Mouse (Mus musculus): ENCODE measurements around the gene Kif2a.
"Not testable (repeated sequence)": the region's sequence is repeated elsewhere in the genome, so short reads cannot be mapped to it uniquely, and the experiment has no call there.

The Kif2a gene

DNA sequence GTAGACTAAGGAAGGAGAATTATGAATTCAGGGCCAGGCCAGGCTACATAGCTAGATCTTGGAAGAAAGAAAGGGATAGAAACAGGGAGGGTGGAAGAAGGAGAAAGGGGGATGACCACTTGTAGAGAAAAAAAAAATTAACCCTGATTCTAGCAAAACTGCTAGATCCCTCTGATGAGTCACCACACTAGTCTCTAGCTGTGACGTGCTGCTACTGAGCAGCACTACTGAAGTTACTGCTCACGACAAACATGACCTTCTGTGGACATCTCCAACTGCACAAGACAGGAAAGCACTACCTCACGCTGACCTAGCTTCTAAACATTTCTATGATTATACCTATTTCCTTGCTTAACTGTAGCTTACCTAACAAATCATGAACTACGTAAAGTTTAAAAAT, 93.6 kb downstream of the Kif2a start:
- no peak for DNase-seq

DNA sequence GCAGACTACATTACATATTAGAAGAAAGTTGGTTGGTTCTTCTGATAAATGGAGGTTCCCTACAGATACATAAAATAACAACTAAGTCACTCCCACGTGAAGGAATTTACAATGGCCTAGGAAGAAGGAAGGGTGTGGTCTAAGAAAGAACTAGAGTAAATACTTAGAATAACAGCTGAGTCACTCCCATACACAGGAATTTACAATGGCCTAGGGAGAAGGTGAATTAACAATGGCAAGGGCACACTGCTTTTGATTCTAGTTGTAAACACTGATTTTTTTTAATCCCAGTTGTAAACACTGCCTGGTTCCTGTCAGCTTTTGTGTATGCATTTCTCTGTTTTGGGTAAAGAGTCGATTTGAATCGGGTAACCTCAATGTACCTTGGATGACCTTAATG, 96.0 kb downstream of the Kif2a start:
- not testable (repeated sequence) for DNase-seq

DNA sequence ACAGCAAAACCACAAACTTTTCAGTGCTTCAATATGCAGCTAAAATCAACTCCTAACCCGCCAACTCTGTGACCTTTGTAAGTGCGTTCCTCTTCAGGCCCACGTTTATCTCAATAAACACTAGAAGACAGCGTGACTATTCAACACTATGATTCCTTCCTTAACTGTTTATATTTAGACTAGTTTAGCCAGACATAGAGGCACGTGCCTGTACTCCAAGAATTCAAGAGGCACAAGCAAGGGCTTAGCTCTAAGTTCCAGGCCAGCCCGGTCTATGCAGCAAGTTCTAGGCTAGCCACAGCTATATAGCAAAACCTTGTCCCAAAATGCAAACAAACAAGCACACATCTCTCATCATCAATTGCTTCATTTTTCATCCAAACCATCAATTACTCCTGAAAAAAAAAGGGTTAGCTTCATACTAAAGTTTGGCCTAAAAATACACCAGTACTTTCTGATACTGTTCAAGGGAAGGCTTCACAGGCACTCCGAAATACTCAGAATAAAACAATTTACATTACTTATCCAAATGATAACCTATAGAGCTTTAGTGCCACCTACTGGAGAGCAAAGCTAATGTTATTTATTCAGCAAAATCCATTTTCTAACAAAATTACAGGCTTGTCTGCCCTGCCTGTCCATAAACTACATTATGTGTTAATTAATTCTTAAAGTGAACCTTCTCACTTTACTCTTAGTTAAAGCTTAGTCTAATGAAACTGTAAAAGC, 103.4 kb downstream of the Kif2a start:
- DNase-seq: no peak

DNA sequence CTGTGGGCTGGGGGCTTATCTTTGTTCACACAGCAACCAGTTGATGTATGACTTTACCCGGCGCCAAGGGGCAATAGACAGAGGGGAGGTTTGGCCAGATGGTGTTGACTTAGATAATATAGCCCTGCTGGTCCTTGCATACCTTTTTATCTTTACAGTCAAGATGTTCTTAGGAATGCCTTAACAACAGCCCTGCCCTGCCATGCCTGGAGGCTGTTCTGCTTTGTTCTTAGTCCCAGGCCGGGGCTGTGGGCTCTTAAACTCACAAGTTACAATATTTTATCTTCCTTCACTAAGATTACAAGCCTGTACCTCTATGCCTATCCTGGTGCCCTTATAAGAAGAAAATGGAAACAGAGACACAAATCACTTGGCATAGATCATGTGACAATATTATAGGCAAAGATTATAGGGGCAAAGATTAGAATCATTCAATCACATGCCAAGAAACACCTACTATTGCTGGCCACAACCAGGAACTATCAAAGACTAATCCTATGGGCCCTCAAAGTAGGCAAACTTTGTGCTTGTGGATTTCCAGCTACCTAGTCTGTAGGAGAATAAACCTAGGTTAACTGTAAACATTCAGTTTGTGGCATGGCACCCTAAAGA, 108.7 kb downstream of the Kif2a start:
- DNase-seq: no peak

DNA sequence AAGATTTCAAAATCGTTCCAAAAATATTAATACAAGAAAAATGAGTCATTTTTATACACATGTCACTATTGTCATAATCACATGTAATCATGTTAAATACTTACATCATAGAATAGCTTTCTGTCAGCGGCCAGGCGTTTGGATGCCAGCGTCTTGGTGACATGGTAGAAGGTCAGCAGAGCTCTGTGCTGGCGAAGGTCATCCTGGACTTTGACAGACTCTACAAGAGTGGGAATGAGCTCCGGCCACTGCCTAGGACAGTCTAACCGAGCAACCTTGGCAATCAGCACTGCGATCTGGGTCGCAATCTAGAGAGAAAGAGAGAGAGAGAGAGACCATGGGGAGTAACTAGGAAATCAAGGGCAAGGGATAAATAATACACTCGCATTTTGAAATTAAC, 111.8 kb downstream of the Kif2a start:
- DNase-seq: no peak
